Mouse (Mus musculus) T-helper 2 cell (primary cell): ENCODE results near the gene Hist1h2bj.

Experiments used
- in situ Hi-C: fragments of 300-600 bp; cut with MboI, MseI; formaldehyde crosslinking; loops from one replicate; pipeline ENCODE4 v1.15.1; 2025; ENCODE audit warnings: high pct_unique_total_duplicates

Gene Hist1h2bj

DNA sequence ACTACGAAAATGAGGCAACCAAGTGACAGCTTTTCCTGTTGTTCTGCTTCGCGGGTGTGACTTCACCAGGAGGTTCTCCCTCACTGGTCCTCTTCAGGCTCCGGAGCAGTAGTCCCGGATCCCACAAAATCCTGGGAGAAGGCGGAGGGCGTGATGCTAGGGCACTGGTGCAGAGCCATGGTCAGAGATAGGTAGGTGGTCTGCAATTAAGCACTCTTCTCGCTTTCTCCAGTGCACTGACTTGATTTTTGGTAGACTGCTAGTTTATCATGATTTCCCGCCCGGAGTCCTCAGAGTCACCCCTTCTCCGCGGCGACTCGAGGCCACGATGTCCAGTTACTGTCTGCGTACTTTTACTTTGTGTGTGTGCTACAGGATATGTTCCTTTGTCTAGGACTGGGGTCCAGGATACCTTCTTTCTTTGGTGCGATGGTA lies 28.6 kb upstream of the Hist1h2bj start:
- in situ Hi-C loops, result no loop called here

GRCm38 (mm10) chr13:22015479-22016450 lies 27.2 kb upstream of the Hist1h2bj start:
- in situ Hi-C loops, result no loop called here

DNA sequence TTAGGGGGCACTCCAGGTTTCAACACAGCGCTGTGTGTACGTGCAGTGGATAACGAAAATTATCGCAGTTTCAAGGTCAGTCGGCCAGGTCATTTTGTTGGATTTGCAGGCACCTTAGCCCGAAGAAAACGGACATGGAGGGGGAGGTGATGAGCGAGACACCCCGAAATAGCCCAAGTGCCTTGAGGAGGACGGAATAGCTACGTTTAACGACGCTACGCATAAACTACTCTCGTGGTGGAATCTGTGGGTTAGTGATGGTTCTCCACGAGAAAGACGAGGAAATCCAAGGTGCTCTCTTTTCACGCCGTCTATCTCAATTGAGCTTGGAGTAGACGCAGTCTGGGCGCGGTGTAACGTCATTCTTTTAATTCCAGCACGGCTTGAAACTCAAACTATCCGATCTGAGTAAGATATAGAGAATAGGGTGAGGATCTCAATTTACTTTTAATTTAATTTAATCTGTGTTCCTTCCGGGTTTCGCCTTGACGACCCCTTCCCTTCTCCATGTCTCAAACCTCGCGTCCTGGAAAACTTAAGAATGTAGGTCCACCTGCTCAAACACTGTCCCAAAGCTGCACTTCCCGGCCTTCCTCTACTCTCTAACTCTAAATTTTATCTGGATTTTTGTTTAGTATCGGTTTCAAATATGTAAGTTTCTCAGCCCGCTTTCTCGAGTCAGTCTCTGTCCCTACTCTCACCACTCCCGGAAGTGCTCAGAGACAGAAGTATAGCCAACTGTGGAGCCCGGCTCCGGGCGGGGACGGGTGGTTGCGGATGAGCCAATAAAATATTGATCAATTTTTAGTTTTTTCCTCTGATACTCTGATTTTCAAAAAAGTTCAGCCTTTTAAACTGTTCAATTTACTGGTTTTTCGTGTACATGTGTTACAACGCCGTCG lies 22.8 kb upstream of the Hist1h2bj start:
- in situ Hi-C loops, result loop anchor here (5.0 to 10.0 kb wide), 3 partner anchors 168 to 845 kb away; partner anchors contain the start of gene Trim27

DNA sequence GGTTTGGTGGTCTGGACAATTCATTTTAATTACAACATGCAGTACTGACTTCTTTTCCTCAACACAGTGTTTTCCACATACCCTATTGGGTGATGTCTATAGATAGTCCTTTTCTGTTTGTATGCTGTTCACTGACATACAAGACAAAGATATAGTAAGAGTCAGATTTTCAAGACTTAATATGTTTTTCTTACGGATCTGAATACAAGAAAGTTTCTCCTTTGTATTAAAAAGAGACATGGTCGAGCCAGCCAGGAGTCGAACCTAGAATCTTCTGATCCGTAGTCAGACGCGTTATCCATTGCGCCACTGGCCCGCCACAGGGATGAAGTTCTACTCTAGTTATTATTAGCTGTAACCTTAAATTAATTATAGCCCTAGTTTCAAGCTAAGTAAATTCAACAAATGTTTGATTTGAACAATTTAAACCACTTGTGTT lies 22.1 kb upstream of the Hist1h2bj start:
- in situ Hi-C loops, result loop anchor here (5.0 to 10.0 kb wide), 3 partner anchors 169 to 846 kb away; partner anchors contain the start of gene Trim27

GRCm38 (mm10) chr13:22021581-22021980 lies 21.4 kb upstream of the Hist1h2bj start:
- in situ Hi-C loops, result loop anchor here (5.0 to 10.0 kb wide), 3 partner anchors 169 to 847 kb away; partner anchors contain the start of gene Trim27

DNA sequence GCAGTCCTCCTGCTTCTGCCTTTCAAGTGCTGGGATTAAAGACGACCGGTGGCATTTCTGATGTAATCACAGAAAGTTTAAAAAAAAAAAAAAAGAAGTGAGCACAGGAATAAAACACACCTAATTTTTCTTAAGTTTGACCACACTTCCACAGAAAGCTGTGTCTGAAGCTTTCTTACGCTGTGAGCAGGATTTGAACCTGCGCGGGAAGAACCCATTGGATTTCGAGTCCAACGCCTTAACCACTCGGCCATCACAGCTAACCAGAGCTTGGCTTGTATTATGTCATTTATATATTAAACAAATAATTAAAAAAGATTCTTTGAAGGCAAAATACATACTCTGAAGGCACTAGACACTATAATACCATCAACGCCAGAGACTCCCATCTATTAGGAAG lies 20.8 kb upstream of the Hist1h2bj start:
- in situ Hi-C loops, result loop anchor here (5.0 to 10.0 kb wide), 3 partner anchors 170 to 847 kb away; partner anchors contain the start of gene Trim27

DNA sequence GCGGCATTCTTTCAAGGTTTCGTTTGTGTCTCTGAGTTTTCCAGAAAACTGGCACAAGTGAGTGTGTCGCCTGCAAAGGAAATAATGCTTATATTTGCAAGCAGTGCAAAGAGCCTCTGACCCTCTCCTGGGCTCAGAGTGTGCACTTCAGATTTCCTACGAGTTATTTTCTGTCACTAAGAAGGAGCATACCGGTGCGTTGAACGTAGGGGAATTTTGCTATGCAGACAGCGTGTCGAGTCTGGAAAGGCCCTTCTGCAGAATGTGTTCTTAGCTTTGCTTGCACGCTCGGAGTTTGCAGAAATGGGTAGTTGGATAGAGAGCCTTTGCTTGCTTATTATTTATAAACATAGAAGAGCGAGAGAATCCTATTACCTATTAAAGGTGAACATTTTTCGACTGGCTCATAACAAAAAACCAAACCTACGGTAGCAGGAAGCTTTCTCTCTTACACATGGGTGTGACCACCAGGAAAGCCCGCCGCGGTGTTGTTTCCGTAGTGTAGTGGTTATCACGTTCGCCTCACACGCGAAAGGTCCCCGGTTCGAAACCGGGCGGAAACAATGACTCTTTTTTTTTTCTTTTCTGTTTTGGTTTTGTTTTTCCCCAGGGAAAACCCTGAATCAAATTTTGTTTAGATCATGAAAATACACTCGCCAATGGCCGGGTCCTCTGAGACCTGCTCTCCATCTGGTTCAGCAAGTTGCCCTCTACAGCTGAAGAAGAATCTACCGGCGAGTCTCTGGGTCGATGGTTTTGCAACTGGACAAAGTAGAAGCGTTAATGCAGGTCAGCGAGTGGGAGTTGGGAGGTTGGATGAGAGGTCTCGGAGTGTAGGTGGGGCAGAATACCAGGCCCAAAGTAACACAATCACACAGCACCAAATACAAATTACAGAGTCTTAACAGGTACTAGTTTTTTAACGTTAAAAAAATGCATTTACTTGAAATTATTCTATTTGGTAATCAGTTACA lies 16.7 kb upstream of the Hist1h2bj start:
- in situ Hi-C loops, result loop anchor here (5.0 to 10.0 kb wide), 4 partner anchors 49 to 1421 kb away; partner anchors contain the start of gene Trim27

GRCm38 (mm10) chr13:22028673-22029460 lies 14.1 kb upstream of the Hist1h2bj start:
- in situ Hi-C loops, result loop anchor here (5.0 to 10.0 kb wide), 4 partner anchors 52 to 1418 kb away; partner anchors contain the start of gene Trim27

GRCm38 (mm10) chr13:22029928-22030327 lies 13.1 kb upstream of the Hist1h2bj start:
- in situ Hi-C loops, result loop anchor here (5.0 to 10.0 kb wide), 5 partner anchors 53 to 1417 kb away; partner anchors contain the start of gene Trim27

DNA sequence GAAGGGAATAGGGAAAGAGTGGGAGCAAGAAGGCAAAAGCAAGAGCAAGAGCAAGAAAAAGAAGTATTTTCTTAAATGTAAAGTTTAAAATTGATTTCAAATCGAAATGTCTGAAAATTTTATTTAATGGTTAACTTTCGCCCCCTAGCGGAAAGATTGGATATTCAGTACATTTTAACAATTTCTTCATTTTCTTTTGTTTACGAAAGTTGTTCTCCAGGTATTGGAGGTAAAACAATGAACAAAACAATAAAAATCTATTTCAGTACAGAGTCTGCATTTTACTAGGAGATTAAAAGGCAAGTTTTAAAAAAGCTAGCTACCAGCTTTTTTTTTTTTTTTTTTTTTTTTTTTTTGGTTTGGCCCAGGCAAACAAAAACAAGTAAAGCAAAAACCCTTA lies 12.5 kb upstream of the Hist1h2bj start:
- in situ Hi-C loops, result loop anchor here (5.0 kb wide), 1 partner anchor 103 kb away; no protein-coding TSS in a partner anchor

DNA sequence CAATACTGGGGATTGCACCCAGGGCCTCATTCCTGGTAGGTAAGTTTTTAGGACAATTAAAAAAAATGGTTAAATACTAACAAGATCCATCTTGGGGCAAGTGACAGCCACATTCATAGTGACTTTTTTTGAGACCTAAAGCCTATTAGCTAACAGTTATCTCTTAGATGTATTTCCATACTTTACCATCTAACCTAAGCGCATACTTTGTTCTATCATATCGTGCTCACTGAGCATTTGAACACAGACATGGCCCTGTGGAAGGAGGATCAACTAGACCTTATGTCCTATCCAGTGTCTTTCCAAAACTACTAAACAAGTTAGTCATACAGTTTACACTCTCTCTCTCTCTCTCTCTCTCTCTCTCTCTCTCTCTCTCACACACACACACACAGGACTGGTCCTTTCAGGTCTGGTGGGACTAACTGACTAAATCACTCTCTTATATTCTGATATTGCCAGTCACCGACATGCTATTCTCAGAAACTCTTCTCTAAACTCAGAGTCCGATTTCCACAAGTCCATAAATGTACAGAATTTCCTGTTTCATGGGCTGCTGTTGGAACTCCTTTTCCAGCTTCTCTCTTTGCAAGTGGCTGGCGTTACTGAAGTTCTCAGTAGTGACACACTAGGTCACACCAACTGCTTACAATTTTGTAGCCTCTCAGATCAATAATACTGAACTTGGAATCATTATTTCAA lies 9.1 kb upstream of the Hist1h2bj start:
- in situ Hi-C loops, result loop anchor here (5.0 kb wide), 1 partner anchor 107 kb away; no protein-coding TSS in a partner anchor

GRCm38 (mm10) chr13:22034443-22035266 lies 8.4 kb upstream of the Hist1h2bj start:
- in situ Hi-C loops, result loop anchor here (5.0 kb wide), 2 partner anchors 107 to 317 kb away; partner anchors contain the start of genes Hist1h2ai, Hist1h2bl and Hist1h3h

DNA sequence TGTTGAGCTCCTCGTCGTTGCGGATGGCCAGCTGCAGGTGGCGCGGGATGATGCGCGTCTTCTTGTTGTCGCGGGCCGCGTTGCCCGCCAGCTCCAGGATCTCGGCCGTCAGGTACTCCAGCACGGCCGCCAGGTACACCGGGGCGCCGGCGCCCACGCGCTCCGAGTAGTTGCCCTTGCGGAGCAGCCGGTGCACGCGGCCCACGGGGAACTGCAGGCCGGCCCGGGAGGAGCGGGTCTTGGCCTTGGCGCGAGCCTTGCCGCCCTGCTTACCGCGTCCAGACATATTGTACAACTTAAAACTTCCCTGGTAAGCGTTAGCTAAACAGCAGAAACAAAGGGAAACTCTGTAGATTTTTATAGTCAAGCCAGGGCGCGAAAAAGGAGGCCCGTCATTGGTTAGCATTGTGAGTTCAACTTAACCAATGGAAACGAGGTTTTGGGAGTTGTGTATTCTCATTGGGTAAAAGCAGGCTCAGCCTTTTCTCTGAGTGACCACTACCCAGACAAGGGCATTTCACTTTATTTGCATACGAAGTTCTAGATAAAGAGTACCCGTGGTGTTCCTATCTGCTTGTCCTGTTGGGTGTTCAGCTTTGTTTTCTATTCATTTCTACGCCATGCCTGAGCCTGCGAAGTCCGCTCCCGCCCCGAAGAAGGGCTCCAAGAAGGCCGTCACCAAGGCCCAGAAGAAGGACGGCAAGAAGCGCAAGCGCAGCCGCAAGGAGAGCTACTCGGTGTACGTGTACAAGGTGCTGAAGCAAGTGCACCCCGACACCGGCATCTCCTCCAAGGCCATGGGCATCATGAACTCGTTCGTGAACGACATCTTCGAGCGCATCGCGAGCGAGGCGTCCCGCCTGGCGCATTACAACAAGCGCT lies 7.5 kb upstream of the Hist1h2bj start, which contains the start of the genes Hist1h2ah and Hist1h2bk:
Hist1h2ah (minus strand) TSS at position 302 of the 882 bp plus-strand sequence.
Hist1h2bk (plus strand) TSS at position 604 of the 882 bp plus-strand sequence.
- in situ Hi-C loops, result loop anchor here (5.0 kb wide), 1 partner anchor 318 kb away; the partner anchor contains the start of genes Hist1h2ai, Hist1h2bl and Hist1h3h

- in situ Hi-C loops, result loop anchor here (5.0 kb wide), 1 partner anchor 319 kb away; the partner anchor contains the start of genes Hist1h2ai, Hist1h2bl and Hist1h3h
These were observed 6.7 kb upstream of the Hist1h2bj start for GRCm38 (mm10) chr13:22036149-22036956.

GRCm38 (mm10) chr13:22036986-22037385 lies 6.0 kb upstream of the Hist1h2bj start:
- in situ Hi-C loops, result loop anchor here (5.0 kb wide), 1 partner anchor 320 kb away; the partner anchor contains the start of genes Hist1h2ai, Hist1h2bl and Hist1h3h
